Mouse (Mus musculus): Measurements from ENCODE around the gene Card9.
"Not testable (repeated sequence)": the region's sequence is repeated elsewhere in the genome, so short reads cannot be mapped to it uniquely, and the experiment has no call there.

Card9 gene

DNA sequence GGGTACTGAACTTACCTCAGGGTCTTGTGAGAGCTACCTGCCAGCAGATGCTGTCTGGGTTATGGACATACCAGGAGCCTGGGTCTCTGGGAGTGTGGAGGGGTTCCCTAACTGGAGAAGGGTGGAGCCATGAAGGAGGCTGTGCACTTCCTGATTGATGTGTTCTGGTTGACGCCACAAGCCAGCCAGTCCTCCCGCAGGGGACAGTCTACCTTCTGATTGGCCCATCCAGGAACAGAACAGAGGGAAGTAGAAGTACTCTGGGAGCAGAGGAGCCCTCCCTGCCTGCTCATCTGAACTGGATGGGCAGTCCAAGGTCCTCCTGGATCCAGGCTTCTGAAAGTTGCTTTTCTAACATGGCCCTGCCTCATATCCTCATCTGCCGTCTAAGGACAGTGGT, at the start of gene Card9:
Gene Card9 (minus strand): TSS at position 147 of the 400 bp plus-strand sequence.
- DNase-seq (ENCODE audit: low spot score in 2 of 2) = no peak

DNA sequence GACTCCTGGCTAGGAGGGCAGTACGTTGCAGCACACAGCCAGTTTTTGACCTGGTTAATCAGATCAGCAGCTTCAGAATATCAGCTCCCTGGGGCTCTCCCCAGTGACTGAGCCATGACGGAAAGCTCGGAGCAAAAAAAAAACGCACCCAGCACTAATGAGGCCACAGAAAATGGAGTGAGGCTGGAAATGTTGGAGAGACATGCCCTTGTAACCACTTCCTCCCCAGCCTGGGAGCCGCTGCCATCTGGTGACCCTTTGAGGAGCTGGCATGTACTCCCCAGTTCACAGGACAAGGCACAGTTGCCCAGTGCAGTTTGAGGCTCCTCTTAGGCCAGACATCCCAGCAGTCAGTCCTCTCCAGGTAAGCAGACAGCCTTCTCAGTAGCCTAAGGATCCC, 49.4 kb upstream of the Card9 start:
- DNase-seq (ENCODE audit: low spot score in 2 of 2) = no peak

DNA sequence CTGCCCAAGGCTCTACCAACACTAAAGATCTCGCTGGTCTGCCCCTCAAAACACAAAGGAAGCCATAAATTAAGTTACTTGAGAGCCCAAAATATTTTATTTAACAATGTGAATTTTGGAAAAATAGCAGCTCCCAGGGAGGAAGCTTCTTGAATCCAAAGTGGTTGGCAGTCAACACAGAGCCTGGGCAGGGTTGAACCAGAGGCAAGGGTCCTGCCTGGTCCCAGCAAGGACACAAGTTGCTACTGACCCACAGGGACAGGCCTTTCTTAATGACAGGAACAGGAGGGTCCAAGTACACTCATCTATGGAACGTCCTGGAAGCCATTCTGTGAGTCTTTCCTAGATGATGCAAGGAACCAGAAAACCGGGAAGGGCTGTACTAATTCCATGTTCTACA, 48.6 kb upstream of the Card9 start:
- no peak for DNase-seq (ENCODE audit: low spot score in 2 of 2)

DNA sequence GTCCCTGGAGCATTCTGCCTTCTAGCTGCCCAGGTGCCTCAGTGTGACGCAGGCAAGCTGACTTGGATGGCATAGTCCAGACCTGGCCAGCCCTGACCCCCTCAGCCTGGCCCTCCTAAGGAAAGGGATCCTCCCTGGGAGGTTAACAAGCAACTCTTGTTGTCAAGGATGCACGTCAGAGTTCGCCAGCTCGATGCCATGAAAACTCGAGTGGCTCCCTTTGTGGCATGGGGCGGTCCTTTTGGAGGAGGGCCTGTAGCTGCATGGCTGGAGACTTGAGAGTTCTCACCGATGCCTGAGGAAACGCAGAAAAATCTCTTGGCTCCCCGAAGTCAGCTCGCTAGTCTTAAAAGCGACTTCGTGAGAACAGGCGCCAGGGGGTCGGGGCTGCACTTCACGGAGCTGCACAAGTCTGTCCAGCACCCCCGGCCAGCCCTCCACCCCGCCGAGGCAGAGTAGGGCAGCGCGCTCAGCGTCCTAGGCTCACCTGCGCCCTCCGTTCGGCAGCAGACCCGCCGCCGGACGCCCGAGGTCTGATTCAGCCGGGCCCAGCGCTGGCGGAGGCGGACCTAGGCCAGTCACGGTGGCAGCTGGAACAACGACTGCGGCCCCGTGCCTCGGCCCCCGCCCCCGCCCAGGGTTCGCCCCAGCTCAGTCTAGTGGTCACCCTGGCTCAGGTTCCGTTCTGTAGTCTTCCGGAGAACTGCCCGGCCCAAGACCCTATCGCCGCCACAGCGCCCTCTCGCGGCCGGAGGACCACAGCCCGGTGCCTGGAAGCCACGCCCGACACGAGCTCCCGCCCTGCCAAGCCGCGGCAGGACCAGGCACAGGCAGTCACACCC, 48.0 kb upstream of the Card9 start, which contains the start of gene Inpp5e:
Gene Inpp5e (minus strand): TSS at position 689 of the 842 bp plus-strand sequence.
- peak; percentile 88 to 92 for DNase-seq (ENCODE audit: low spot score in 2 of 2)

DNA sequence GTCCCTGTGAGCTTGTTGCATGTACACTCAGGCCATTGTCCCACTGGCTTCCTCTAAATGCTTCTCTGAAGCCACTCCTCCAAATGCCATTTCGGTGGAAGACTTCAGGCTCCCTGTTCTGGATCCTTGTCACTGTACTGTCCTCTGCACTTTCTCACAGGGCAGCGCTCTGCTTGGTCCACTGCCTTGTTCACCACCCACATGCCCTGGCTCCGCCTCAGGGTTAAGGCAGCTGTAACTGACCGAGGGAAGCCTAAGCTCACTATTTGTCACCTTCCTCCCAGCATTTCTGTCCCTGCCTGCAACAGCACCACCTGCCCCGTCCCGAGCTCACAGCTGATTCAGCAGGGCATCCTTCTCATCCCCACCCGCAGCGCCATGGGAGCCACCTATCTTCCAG, 42.6 kb upstream of the Card9 start:
- no peak for DNase-seq (ENCODE audit: low spot score in 2 of 2)

DNA sequence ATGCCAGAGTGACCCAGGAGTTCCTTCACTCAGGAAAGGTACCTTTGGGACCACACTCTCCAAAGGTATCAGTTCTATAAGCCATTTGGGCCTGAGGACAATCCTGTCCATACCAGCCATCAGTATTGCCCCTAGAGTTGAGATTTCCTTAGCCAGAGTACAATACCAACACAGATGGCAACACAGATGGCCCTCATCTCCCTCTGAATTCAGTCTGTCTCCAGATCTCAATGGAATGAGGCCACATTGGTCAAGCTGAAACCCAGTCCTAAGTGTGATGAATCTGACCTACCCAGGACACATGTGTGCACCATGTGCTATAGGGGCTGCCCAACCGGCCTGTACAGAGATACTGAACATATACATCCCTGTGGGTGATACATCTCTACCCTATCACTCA, 41.5 kb upstream of the Card9 start:
- no peak for DNase-seq (ENCODE audit: low spot score in 2 of 2)

DNA sequence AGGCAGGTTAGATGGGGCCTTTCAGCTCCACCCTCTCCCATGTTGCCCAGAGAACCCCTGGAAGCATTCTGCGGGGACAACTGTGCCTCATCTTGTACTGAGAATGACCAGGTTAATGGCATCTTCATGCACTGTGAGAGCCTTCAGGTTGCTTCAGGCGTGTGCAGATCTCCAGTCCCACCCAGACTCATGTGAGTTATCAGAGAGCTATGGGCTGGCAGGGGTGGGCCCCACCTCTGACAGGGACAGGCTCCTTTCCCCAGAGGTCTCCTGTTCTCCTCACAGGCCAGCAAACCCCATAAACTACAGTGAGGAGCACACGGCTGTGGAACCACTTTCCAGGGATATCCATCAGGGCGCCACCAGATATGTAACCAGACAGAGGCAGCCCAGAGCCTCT, 40.3 kb upstream of the Card9 start:
- no peak for DNase-seq (ENCODE audit: low spot score in 2 of 2)

DNA sequence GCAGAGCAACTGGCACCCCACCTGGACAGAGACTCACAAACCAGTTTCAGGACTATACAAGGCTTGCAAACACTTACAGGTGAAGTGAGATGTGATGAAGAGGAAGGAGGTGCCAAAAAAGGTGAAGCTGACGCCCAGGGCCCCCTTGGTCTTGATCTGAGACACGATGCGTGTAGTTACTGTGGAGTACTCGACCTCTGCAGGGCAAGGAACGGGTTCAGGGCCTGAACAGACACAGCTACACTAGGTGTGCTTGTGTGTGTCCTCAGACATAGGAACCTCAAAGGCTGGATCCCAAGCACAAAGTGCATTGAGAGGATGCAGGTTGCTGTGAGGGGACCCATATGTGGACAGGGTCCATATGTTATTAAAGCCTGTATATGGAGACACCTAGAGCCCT, 39.6 kb upstream of the Card9 start:
- DNase-seq (ENCODE audit: low spot score in 2 of 2) = no peak

DNA sequence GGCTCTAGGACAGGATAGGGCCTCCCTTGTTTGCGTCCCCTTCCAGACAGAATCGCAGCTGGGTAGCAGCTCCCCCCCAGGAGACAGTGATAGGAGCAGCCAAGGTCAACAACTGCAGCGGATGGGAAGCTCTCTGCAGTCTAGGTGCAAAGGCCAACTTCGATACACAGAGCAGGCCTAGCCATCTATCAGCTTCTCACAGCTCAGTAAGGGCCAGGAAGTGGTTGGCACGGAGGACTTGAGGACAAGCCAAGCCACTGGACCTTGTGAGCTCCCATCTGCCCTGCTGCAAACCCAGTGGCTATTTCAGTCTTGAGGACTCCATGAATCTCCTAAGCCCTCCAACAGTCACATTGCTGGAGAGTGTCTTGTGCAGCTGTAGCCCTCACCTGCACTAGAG, 38.9 kb upstream of the Card9 start:
- no peak for DNase-seq (ENCODE audit: low spot score in 2 of 2)

DNA sequence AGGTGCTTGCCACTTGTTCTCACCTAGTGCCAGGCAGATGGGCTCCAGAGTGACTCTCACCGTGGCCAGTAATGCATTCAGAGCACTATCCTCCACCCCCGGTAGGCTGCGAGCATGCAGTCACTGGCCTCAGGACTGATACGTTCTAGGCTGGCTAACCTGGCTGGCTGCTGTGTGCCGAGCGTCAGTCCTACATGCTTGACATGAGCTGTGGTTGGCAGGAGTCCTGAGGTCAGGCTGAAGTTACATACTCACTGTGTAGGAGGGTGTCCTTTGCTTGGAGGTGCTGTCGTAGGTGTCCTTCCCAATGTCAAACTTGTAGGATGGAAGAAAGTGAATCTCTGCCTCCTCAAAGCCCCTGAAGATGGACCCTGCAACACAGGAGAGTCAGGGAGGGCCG, 38.3 kb upstream of the Card9 start:
- DNase-seq (ENCODE audit: low spot score in 2 of 2) = no peak

DNA sequence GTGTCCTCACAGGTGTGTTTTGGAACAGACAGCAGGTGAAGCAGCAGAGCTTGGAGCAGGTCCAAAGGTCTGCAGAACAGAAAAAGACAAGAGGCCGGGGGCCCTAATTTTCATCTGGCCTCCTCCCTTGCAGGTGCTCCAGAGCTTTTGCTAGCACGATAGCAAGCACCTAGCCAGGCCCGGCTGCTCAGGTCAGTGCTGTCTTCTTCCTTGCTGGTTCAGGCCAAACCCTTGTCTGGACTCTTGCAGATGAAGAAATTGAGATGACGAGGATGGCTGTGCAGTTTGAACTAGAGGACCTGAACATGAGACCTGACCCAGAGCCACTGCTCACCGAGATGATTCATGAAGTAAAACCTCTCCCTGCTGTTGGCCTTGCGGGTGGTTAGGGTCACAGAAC, 30.9 kb upstream of the Card9 start:
- no peak for DNase-seq (ENCODE audit: low spot score in 2 of 2)

DNA sequence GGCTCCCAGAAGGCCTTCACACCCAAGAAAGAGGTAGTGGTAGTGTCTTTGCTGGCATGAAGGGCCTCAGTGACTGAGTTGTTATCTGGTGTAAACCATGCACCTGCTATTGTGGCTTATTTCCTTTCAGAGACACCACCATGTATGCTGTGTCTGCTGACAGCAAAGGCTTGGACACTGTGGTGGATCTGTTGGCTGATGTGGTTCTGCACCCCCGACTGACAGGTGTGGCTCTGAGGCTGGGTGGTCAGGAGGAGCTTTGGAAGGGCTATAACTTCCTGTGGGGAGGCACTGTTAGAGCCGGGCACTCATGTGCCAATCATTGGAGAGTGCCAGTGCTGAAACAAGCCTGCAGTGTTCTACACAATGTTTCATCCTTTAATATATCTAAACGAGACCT, 30.2 kb upstream of the Card9 start:
- DNase-seq (ENCODE audit: low spot score in 2 of 2) = no peak

DNA sequence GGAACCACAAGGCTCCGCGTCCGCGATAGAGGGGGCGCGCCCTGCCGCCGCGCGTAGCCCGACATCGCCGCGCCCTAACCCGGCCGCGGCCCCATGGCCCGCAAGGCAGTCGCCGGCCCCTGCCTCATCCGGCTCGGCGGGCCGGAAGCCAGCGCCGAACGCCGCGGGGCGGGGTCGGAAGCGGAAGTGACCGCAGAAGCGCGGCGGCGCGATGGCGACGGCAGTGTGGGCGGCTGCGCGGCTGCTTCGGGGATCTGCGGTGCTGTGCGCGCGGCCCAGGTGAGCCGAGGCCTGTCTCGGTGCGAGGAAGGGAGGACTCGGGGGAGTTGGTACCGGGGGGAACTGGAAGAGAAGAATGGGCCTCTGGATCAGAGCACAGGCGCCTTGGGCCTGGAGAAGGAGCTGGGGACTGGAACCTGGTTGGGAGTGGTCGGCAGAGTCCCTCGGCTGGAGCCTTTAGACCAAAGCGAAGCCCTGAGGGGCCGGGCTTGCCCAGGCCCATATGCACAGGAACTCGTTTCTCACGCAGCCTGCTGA, 28.5 kb upstream of the Card9 start, which contains the start of the genes Entr1 and Pmpca:
Gene Entr1 (minus strand): TSS at position 163 of the 537 bp plus-strand sequence.
Gene Pmpca (plus strand): TSS at position 186 of the 537 bp plus-strand sequence.
- DNase-seq (ENCODE audit: low spot score in 2 of 2) = peak; percentile 76 to 81

DNA sequence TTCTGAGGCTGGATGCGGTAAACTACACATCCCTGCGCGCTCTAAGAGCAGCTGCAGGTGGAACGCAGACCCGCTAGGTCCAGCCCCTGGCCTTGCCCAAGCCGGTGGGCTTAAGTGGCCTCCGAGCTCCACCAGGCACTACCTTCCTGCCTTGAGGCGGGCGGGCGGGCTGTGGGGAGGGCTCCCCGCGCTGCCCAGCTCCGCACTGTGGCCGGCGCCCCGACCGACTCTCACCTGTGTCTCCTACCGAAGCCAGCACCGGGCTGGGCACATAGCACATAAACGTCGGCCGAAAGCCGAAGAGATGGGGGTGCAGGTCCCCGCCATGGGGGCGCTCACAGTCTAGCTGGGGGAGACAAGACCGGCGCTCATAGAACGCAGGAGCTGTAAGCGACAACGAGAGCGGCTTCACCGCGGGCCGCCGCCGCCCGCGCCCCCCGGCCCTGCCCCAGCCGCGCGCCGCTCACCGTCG, 28.0 kb upstream of the Card9 start:
- DNase-seq (ENCODE audit: low spot score in 2 of 2) = no peak

DNA sequence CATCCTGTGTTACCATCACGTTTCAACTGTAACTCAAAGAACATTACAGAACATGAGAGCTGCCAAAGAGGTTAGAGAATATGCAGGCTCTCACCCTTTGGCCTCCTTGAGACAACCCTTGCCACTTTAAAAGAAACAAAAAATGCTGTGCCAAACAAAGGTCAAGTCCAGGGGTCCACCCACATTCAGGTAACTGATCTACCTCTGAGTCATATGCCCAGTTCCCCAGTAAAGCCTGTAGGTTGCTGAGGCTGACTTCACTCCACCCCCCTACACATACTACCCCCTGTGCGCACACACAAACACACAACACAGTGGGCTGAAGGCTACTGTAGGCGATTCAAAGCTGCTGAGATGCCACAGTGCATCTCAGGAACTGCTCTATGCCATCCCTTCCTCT, 27.0 kb upstream of the Card9 start:
- DNase-seq (ENCODE audit: low spot score in 2 of 2) = no peak

DNA sequence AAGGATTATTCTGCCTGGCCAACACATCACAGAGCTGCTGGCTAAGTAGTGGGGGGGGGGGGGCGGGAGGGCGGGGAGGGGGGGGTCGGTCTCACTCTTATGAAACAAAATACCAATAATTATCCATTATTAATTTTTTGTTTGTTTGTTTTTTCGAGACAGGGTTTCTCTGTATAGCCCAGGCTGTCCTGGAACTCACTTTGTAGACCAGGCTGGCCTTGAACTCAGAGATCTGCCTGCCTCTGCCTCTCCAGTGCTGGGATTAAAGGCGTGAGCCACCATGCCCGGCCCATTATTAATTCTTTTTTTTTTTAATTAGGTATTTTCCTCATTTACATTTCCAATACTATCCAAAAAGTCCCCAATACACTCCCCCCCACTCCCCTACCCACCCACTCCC, 20.2 kb upstream of the Card9 start:
- not testable (repeated sequence) for DNase-seq (ENCODE audit: low spot score in 2 of 2)

DNA sequence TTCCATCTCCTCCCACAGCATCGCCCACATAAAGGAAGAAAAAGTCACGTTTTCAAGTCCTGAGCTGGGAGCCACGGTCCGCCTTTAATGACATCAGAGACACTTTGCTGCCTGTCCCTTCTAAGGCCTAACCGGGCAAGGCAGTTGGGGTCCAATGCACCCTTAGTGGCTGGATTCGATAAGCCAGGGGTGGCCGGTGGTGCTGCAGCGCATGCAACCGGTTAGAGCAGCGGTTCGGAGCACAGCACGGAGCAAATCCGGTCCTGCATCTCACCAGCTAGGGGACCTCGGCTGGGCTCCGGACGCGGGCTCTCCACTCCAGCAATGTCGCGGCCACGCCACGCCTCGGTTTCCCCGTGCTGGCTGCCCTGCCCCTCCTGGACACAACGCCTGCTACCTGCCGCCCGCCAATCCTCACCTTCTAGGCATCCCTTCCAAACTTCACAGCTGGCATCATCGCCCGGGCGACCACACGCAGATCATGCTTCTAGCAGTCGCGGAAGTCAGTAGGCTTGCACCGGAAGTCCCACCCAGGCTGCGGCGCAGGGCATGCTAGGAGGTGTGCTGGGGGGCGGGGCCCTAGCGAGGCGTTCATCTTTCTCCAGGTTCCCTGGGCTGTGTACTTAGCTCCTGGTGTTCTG, 19.5 kb upstream of the Card9 start, which contains the start of gene Snapc4:
Gene Snapc4 (minus strand): TSS at position 523 of the 641 bp plus-strand sequence.
- peak; percentile 78 to 86 for DNase-seq (ENCODE audit: low spot score in 2 of 2)

DNA sequence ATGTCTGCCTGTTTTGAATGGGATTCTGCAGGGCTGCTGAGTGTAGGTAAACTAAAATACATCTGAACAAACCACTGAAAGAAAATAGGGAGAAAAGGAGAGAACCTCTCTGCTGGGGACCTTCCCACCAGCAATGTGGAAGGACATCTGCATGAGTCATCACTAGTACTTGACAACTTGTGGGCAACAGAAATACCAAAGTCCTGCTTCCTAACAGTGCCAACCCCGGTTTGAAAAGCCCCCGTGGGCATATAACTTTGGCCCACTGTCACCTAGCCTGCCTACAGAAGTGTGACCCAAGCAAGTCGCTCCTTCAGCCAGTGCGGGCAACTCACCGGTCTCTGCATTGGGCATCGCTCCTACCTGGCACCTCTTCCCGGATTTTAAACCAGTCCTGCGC, 11.7 kb upstream of the Card9 start:
- DNase-seq (ENCODE audit: low spot score in 2 of 2) = no peak

DNA sequence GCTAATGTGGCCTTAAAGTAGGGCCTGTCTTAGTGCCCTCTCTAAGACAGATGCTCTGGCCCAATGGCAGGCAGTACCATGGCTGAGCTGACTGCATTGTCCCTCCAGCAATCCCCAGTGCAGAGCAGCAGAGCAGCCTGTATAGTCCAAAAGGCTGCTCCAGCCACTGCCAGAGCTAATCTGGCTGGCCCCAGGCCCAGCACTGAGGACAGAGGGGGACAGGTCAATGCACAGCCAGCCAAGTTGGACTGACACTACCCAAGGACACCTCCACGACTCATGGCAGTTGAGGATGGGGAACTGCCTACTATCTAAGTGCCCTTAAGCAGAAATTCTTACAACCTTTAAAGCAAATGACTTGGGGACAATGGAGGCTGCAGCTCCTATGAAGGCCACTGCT, 7.9 kb upstream of the Card9 start:
- DNase-seq (ENCODE audit: low spot score in 2 of 2) = no peak

DNA sequence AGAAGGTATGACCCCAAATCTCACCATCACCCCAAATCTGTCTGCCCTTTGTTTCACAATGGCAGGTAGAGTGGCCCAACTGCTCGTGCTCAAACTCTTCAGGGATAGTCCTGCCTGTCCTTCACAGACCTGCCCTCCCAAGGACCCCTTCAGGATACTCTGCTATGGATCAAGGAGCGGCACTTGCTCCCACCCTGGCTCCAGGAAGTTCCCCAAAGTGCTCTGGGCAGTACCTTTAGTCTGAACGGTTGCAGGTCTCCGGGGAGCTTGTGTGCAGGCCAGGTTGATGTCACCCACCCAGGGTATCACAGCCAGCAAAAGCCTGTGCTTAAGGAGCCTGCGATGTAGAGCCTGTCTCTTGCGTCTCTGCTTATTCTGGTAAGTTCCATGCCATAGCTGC, 7.2 kb upstream of the Card9 start:
- no peak for DNase-seq (ENCODE audit: low spot score in 2 of 2)

DNA sequence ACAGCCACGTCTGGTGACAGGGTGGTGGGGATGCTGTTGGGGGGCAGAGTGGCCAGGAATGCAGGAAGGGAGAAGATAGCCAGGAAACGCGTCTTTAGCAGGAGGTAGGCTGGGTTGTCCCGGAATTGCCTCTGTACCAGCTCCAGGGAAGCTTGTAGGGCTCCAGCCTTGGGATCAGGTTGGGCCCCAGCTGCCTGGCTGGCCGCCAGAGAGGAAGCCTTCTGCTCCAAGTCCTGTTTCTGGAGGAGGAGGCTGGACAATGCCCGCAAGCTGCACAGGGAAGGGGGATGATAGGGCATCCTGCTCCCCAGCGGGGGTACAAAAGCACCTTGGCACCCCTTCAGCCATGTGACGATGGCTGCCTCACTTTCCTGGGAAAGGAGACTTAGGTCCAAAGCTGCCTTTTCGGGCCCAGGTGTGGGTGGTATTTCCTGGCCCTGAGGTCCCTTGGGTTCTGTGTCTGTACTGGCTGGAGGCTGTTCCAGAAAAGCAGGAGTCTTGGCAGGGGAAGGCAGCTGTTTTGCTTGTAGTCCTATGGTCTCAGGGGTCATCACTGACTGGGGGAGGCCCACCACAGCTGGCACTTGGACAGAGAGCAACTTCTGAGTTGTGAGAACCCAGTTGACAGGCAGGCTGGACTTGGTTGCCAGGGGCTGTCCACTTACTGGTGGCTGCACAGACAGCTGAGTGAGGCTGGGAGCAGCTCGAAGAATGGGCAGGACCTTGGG, 4.2 kb upstream of the Card9 start:
- DNase-seq (ENCODE audit: low spot score in 2 of 2) = no peak

DNA sequence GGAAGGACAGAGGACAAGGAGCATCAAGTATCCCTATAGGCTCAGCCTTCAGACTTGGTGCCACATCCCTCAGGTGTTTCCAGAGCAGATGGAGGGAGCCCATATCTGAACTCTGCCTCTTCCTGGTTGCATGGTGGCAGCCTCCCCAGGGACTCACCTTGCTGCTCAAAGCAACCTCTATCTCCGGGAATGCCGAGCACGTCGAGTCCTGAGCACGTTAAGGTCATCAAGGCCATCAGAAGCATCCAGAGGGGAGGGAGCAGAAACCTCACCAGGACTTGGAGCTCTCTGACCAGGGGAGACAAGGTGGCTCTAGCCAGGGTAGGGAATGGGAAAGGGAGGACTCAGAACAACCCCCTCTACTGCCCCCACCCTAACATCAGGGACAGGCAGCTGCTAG, 2.8 kb upstream of the Card9 start:
- DNase-seq (ENCODE audit: low spot score in 2 of 2) = no peak
